Mouse (Mus musculus) C2C12 (cell line): ENCODE data around the gene Cmklr1. TPM values are rescaled to one million over a fixed set of nuclear protein-coding genes. Genes with fewer than 3 reads are reported as not detected.

Experiments
- H3K27me3 ChIP-seq: one replicate; pipeline ENCODE4 v1.6.1; 2011; ENCODE audit not compliant: control insufficient read depth, insufficient read depth, insufficient read length
- H3K36me3 ChIP-seq: one replicate; pipeline ENCODE4 v1.6.1; 2011; ENCODE audit not compliant: control insufficient read depth, insufficient read depth
- H3K4me3 ChIP-seq: one replicate; pipeline ENCODE4 v1.5.1; 2011; ENCODE audit warnings: mild to moderate bottlenecking, control low read depth; ENCODE audit not compliant: poor library complexity, insufficient read depth, severe bottlenecking
- H3K79me2 ChIP-seq: one replicate; pipeline ENCODE4 v1.6.1; 2011; ENCODE audit not compliant: control insufficient read depth, insufficient read depth
- H3K79me3 ChIP-seq: one replicate; pipeline ENCODE4 v1.6.1; 2011; ENCODE audit warnings: low read depth, control low read depth
- H3ac ChIP-seq: one replicate; pipeline ENCODE3; 2011; ENCODE audit warnings: low read depth; ENCODE audit not compliant: control insufficient read depth, insufficient read length
- CEBPB ChIP-seq: IDR thresholded peaks from one replicate; pipeline ENCODE4 v1.6.1; 2011; ENCODE audit warnings: low read depth, mild to moderate bottlenecking, control low read depth, moderate library complexity
- CTCF ChIP-seq: IDR thresholded peaks from one replicate; pipeline ENCODE4 v1.5.1; 2011; ENCODE audit not compliant: control insufficient read depth, insufficient read depth, insufficient read length
- FOSL1 ChIP-seq: IDR thresholded peaks from one replicate; pipeline ENCODE4 v1.8.0; 2011; ENCODE audit warnings: mild to moderate bottlenecking, low read length; ENCODE audit not compliant: poor library complexity, insufficient read depth, severe bottlenecking
- MAX ChIP-seq: IDR thresholded peaks from one replicate; pipeline ENCODE4 v1.6.1; 2011; ENCODE audit warnings: mild to moderate bottlenecking, control low read depth
- MYOD1 ChIP-seq: IDR thresholded peaks from one replicate; pipeline ENCODE4 v1.6.1; 2011; ENCODE audit warnings: low read depth; ENCODE audit not compliant: control insufficient read depth, insufficient read length
- MYOG ChIP-seq: IDR thresholded peaks from one replicate; pipeline ENCODE4 v1.6.1; 2011; ENCODE audit not compliant: control insufficient read depth, insufficient read length; ENCODE audit errors: extremely low read depth
- USF1 ChIP-seq: IDR thresholded peaks from one replicate; pipeline ENCODE4 v1.6.1; 2011; ENCODE audit warnings: low read depth, mild to moderate bottlenecking, control low read depth, moderate library complexity
- polyA plus RNA-seq: library from polyadenylated mRNA; unstranded; fragments of >200 nt; fragmentation: generic; extraction: Trizol; gene quantifications from one replicate; pipeline ENCODE4 v1.2.1, GENCODE M21; 2012; ENCODE audit warnings: missing spikeins

The Cmklr1 gene
- polyA plus RNA-seq, 1 experiment = 1.2 TPM

DNA sequence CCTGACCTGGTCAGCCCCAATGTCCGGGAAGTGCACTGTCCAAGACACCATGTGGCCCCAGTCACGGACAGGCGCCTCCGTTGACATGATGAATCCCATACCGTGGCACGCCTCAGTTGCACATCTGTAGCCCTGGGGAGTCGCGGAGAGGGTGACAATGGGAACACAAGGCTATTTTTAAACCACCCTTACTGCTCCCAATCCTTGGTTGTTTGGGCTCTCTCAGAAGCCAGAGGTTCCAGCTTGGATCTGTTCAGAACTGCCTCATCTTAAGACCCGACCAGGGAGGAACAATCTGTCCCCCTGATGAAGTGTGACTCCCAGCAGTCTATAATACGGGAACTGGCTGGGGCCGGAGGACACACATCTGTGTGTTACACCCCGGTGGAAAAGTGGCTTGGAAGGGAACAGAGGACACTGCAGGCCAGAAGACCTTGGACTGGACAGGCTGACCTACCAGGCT is 38.4 kb downstream of the Cmklr1 start:
- H3K27me3 ChIP-seq = no peaks in the 10 kb centered on the region
- H3K4me3 ChIP-seq = no peak overlapping the region
- no peak for TF ChIP-seq MYOD1
- TF ChIP-seq MAX = no peak
- no peak for TF ChIP-seq FOSL1
- no peak for TF ChIP-seq MYOG
- TF ChIP-seq USF1 = no peak
- TF ChIP-seq CEBPB = no peak
- no peak for TF ChIP-seq CTCF
- no peaks in the 10 kb centered on the region for H3K79me2 ChIP-seq
- no peaks in the 10 kb centered on the region for H3K79me3 ChIP-seq
- H3K36me3 ChIP-seq = no peaks in the 10 kb centered on the region
- H3ac ChIP-seq = no peak overlapping the region

DNA sequence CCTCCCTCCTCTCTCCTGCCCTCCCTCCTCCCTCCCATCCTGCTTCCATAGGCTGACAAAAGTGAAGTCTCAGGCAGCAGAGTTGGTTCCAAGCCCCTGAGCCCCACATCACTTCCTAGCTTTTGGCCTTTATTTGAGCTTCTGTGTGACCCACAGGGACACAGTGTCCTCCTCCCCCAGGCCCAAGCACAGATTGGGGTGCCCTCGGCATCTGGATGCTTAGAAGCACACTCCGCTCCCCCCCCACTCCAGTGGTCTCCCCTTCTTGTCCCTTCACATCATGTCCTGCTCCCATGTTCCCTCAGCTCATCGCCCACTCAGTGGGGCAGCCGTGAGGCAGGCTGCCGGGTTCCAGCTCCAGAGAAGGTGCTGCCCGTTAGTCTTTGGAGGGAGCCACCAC is 39.1 kb downstream of the Cmklr1 start:
- H3K79me2 ChIP-seq = no peaks in the 10 kb centered on the region
- no peak overlapping the region for H3ac ChIP-seq
- no peaks in the 10 kb centered on the region for H3K27me3 ChIP-seq
- no peak overlapping the region for H3K4me3 ChIP-seq
- H3K79me3 ChIP-seq = no peaks in the 10 kb centered on the region
- H3K36me3 ChIP-seq = no peaks in the 10 kb centered on the region
- TF ChIP-seq CEBPB (no peak), USF1 (no peak), MYOG (no peak), MYOD1 (no peak), FOSL1 (no peak), CTCF (no peak), MAX (no peak)

DNA sequence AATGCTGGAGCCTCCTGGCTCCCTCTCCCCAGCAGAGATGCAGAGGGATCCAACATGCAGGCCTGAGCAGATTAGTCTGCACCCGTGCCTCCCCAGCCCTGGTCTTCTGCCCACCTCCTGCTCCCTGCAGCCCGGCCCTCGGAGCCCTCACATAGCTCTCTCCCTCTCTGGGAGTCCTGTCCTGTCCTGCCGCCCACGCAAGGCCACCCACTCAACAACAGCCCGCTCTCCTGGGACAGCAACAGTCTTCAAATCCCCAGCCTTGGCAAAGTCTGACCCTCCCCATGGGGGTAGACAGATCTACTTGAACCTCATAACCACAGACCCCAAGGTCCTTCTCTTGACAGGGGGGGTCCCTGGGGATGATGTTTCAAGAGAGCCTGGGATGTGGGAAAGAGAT is 39.7 kb downstream of the Cmklr1 start:
- no peaks in the 10 kb centered on the region for H3K79me2 ChIP-seq
- no peaks in the 10 kb centered on the region for H3K27me3 ChIP-seq
- no peak overlapping the region for H3ac ChIP-seq
- H3K4me3 ChIP-seq = no peak overlapping the region
- no peaks in the 10 kb centered on the region for H3K36me3 ChIP-seq
- TF ChIP-seq CTCF (no peak), CEBPB (no peak), FOSL1 (no peak), MYOD1 (no peak), MAX (no peak), USF1 (no peak), MYOG (no peak)
- no peaks in the 10 kb centered on the region for H3K79me3 ChIP-seq

DNA sequence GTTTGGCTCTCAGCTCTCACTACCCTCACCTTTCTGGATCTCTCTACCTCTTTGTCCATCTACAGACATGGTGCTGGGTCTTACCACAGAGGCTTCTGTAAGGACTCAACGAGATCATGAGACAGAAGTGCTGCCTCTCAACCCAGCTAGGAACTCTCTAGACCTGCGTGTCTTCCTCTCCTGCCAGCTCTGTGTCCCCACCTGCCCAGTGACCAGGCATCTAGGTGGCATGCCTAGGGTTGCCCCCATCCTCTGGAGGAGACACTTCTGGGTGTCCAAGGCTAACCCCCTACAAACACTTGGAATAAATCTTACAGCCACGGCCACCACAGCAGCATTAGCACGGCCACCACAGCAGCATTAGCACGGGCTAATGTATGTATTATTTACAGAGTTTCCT is 40.3 kb downstream of the Cmklr1 start:
- Histone ChIP-seq H3K79me2 (no peaks in the 10 kb centered on the region), H3K79me3 (no peaks in the 10 kb centered on the region), H3K27me3 (no peaks in the 10 kb centered on the region), H3ac (no peak overlapping the region), H3K36me3 (no peaks in the 10 kb centered on the region), H3K4me3 (no peak overlapping the region)
- no peak for TF ChIP-seq CEBPB
- TF ChIP-seq CTCF = no peak
- TF ChIP-seq FOSL1 = no peak
- TF ChIP-seq MYOG = no peak
- no peak for TF ChIP-seq MAX
- TF ChIP-seq MYOD1 = no peak

DNA sequence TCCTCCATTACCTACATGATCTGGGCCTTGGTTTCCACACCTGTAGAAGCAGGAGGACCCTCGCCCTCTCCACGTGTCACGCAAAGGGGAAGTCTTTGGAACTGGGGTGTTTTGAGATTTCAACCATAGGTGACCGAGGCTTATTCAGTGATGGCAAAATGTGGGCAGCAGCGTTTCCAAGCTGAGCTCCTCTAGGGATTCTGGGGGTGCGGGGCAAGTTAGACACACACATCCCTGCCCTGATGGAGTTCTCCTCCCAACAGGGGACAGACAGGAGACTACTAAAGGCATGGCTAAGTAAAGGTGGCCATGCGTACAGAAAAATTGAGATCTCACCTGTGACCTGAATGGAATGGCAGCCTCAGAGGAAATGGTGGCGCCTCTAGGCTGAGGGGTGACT is 41.7 kb downstream of the Cmklr1 start:
- Histone ChIP-seq H3K79me3 (no peaks in the 10 kb centered on the region), H3K36me3 (no peaks in the 10 kb centered on the region), H3ac (no peak overlapping the region), H3K27me3 (no peaks in the 10 kb centered on the region), H3K4me3 (no peak overlapping the region), H3K79me2 (no peaks in the 10 kb centered on the region)
- no peak for TF ChIP-seq FOSL1
- TF ChIP-seq MAX = no peak
- TF ChIP-seq MYOD1 = no peak
- TF ChIP-seq CTCF = no peak
- TF ChIP-seq CEBPB = no peak
- TF ChIP-seq MYOG = no peak
- TF ChIP-seq USF1 = no peak

DNA sequence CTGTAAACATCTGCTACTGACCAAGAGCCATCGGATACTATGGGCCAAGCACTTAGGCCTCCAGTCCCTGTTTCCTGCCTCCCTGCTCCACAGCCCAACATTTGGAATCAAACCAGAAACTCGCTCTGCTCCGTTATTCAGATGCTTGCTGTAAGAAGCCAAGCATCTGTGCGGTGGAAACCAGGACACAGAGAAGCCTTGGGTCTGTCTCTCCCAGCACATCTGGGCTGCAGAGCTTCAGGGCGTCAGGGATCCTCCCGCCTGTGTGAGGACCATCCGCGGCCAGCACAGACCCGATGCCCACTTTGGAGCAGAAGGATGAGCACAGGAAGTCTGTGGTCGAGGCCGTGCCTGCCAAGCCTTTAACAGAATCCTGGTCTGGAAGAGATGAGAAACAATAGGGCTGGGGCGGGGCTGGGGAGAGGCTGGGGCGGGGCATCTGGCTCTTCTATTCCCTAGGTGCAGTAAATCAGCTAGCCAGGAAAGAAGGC is 42.2 kb downstream of the Cmklr1 start:
- H3ac ChIP-seq = peak overlapping the region; percentile 26
- H3K4me3 ChIP-seq = no peak overlapping the region

More for the DNA sequence above, 42.2 kb downstream of the Cmklr1 start:
- Histone ChIP-seq H3K36me3 (no peaks in the 10 kb centered on the region), H3K79me2 (no peaks in the 10 kb centered on the region), H3K27me3 (no peaks in the 10 kb centered on the region), H3K79me3 (no peaks in the 10 kb centered on the region)
- TF ChIP-seq MYOD1 = no peak
- no peak for TF ChIP-seq MAX
- no peak for TF ChIP-seq CTCF
- no peak for TF ChIP-seq MYOG
- no peak for TF ChIP-seq FOSL1
